Mouse (Mus musculus): ENCODE measurements around the gene Pou1f1.

The Pou1f1 gene

GRCm38 (mm10) chr16:65564306-65564705, 44.0 kb downstream of the Pou1f1 start:
- in situ Hi-C loops (cut with MseI, MboI) = no loop called here

GRCm38 (mm10) chr16:65564951-65565350, 44.6 kb downstream of the Pou1f1 start:
- in situ Hi-C loops (cut with MseI, MboI) = no loop called here

GRCm38 (mm10) chr16:65568853-65569252, 48.5 kb downstream of the Pou1f1 start:
- in situ Hi-C loops (cut with MseI, MboI) = no loop called here

GRCm38 (mm10) chr16:65577298-65578029, 57.2 kb downstream of the Pou1f1 start:
- in situ Hi-C loops (cut with MseI, MboI) = no loop called here
